Mouse (Mus musculus): Measurements from ENCODE around the gene Pygl. TPM values are rescaled to one million over a fixed set of nuclear protein-coding genes. Genes with fewer than 3 reads are reported as not detected.

The Pygl gene
- total RNA-seq, 2 experiments from 2014 or later, result 2.9 to 4.4 TPM

- DNase-seq (ENCODE audit: extremely low spot score in 1 of 2, low spot score in 2 of 2), result no peak
- intact Hi-C loops (cut with DNase I), result loop anchor here (2.0 kb wide), 1 partner anchor 197 kb away; no protein-coding TSS in a partner anchor
Observed at GRCm38 (mm10) chr12:70233637-70234315, 2.5 kb upstream of the Pygl start.

- DNase-seq (ENCODE audit: extremely low spot score in 1 of 2, low spot score in 2 of 2), result no peak
- intact Hi-C loops (cut with DNase I), result no loop called here
Observed at GRCm38 (mm10) chr12:70232020-70232544, 794 bp upstream of the Pygl start.

GRCm38 (mm10) chr12:70228155-70228554 lies 3.1 kb downstream of the Pygl start:
- no peak for DNase-seq (ENCODE audit: extremely low spot score in 1 of 2, low spot score in 2 of 2)
- intact Hi-C loops (cut with DNase I), result no loop called here

- intact Hi-C loops (cut with DNase I), result no loop called here
- peak in 1 of 2 experiments; percentile 67 for DNase-seq (ENCODE audit: extremely low spot score in 1 of 2, low spot score in 2 of 2)
Observed at GRCm38 (mm10) chr12:70227121-70227932, 4.0 kb downstream of the Pygl start.

- DNase-seq (ENCODE audit: extremely low spot score in 1 of 2, low spot score in 2 of 2), result no peak
- intact Hi-C loops (cut with DNase I), result no loop called here
Observed at GRCm38 (mm10) chr12:70226655-70227054, 4.6 kb downstream of the Pygl start.

GRCm38 (mm10) chr12:70223331-70223730 lies 8.0 kb downstream of the Pygl start:
- DNase-seq (ENCODE audit: extremely low spot score in 1 of 2, low spot score in 2 of 2), result no peak
- intact Hi-C loops (cut with DNase I), result no loop called here

- intact Hi-C loops (cut with DNase I), result no loop called here
- DNase-seq (ENCODE audit: extremely low spot score in 1 of 2, low spot score in 2 of 2), result no peak
Observed at GRCm38 (mm10) chr12:70221425-70221824, 9.9 kb downstream of the Pygl start.

GRCm38 (mm10) chr12:70218795-70219540 lies 12.3 kb downstream of the Pygl start:
- no peak for DNase-seq (ENCODE audit: extremely low spot score in 1 of 2, low spot score in 2 of 2)
- intact Hi-C loops (cut with DNase I), result no loop called here

GRCm38 (mm10) chr12:70216229-70216800 lies 15.0 kb downstream of the Pygl start:
- peak in 1 of 2 experiments; percentile 37 for DNase-seq (ENCODE audit: extremely low spot score in 1 of 2, low spot score in 2 of 2)
- intact Hi-C loops (cut with DNase I), result no loop called here

- no peak for DNase-seq (ENCODE audit: extremely low spot score in 1 of 2, low spot score in 2 of 2)
- intact Hi-C loops (cut with DNase I), result no loop called here
Observed at GRCm38 (mm10) chr12:70214281-70214680, 17.0 kb downstream of the Pygl start.

- intact Hi-C loops (cut with DNase I), result no loop called here
- DNase-seq (ENCODE audit: extremely low spot score in 1 of 2, low spot score in 2 of 2), result no peak
Observed at GRCm38 (mm10) chr12:70213601-70214000, 17.7 kb downstream of the Pygl start.

GRCm38 (mm10) chr12:70212501-70212900 lies 18.8 kb downstream of the Pygl start:
- intact Hi-C loops (cut with DNase I), result no loop called here
- DNase-seq (ENCODE audit: extremely low spot score in 1 of 2, low spot score in 2 of 2), result no peak

GRCm38 (mm10) chr12:70208214-70208613 lies 23.1 kb downstream of the Pygl start:
- intact Hi-C loops (cut with DNase I), result no loop called here
- no peak for DNase-seq (ENCODE audit: extremely low spot score in 1 of 2, low spot score in 2 of 2)

GRCm38 (mm10) chr12:70204433-70204832 lies 26.9 kb downstream of the Pygl start:
- intact Hi-C loops (cut with DNase I), result no loop called here
- no peak for DNase-seq (ENCODE audit: extremely low spot score in 1 of 2, low spot score in 2 of 2)

GRCm38 (mm10) chr12:70201926-70202529 lies 29.3 kb downstream of the Pygl start:
- no peak for DNase-seq (ENCODE audit: extremely low spot score in 1 of 2, low spot score in 2 of 2)
- intact Hi-C loops (cut with DNase I), result no loop called here

GRCm38 (mm10) chr12:70196341-70196740 lies 34.9 kb downstream of the Pygl start:
- no peak for DNase-seq (ENCODE audit: extremely low spot score in 1 of 2, low spot score in 2 of 2)
- intact Hi-C loops (cut with DNase I), result no loop called here

GRCm38 (mm10) chr12:70195426-70195825 lies 35.9 kb downstream of the Pygl start:
- intact Hi-C loops (cut with DNase I), result no loop called here
- no peak for DNase-seq (ENCODE audit: extremely low spot score in 1 of 2, low spot score in 2 of 2)

GRCm38 (mm10) chr12:70192267-70192727 lies 39.0 kb downstream of the Pygl start:
- intact Hi-C loops (cut with DNase I), result no loop called here
- DNase-seq (ENCODE audit: extremely low spot score in 1 of 2, low spot score in 2 of 2), result no peak

All from left cerebral cortex, postnatal 10 days (tissue).